Mouse (Mus musculus): ENCODE results near the gene Scel.

Scel gene

GRCm38 (mm10) chr14:103650413-103651101 lies 137.4 kb downstream of the Scel start:
- DNase-seq (ENCODE audit: low read depth, low spot score): peak; percentile 39

- DNase-seq (ENCODE audit: low read depth, low spot score): no peak
Measured at GRCm38 (mm10) chr14:103651106-103651505, 138.0 kb downstream of the Scel start.

GRCm38 (mm10) chr14:103651562-103651961 lies 138.4 kb downstream of the Scel start:
- no peak for DNase-seq (ENCODE audit: low read depth, low spot score)

- DNase-seq (ENCODE audit: low read depth, low spot score): no peak
Measured at GRCm38 (mm10) chr14:103652524-103652923, 139.4 kb downstream of the Scel start.

GRCm38 (mm10) chr14:103653800-103654199 lies 140.7 kb downstream of the Scel start:
- DNase-seq (ENCODE audit: low read depth, low spot score): no peak

GRCm38 (mm10) chr14:103655448-103655847 lies 142.3 kb downstream of the Scel start:
- no peak for DNase-seq (ENCODE audit: low read depth, low spot score)

- DNase-seq (ENCODE audit: low read depth, low spot score): no peak
Measured at GRCm38 (mm10) chr14:103657876-103658275, 144.7 kb downstream of the Scel start.
